Mouse (Mus musculus) adrenal gland, postnatal 4 days (tissue): ENCODE data around the gene Calm2. TPM values are rescaled to one million over a fixed set of nuclear protein-coding genes. Genes with fewer than 3 reads are reported as not detected.

Source experiments
- DNase-seq, 2 experiments: peaks; one replicate each; pipeline ENCODE4 v3.0.0; 2021 to 2022; ENCODE audit warnings: low spot score in 2 of 2, mixed read lengths in 2 of 2
- total RNA-seq, 2 experiments: library from RNA; stranded (reverse); gene quantifications; 2 replicates each; pipeline ENCODE4 v1.2.3; 2021

Gene Calm2
- total RNA-seq, 2 experiments from 2014 or later = 558 to 566 TPM

GRCm38 (mm10) chr17:87405576-87405975 lies 41.2 kb downstream of the Calm2 start:
- DNase-seq = no peak

DNA sequence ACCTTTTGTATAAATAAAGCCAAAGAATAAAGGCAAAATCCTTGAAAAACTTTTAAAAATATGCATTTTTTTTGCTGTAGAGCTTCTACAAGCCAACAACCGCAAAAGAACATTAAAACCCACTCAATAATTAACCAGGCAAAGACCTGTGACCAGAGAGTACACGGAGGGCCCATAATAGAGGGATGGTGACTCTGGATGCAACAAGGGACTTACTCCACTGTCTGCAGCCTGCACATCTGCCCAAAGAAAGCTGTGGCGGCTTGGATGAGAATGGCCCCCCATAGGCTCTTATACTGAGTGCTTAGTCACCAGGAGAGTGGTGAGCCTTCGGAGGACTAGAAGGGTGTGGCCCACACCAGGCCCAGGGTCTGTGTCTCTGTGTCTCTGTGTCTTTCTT lies 43.3 kb downstream of the Calm2 start:
- no peak for DNase-seq

- no peak for DNase-seq
Measured at GRCm38 (mm10) chr17:87402444-87402843, 44.3 kb downstream of the Calm2 start.

GRCm38 (mm10) chr17:87397088-87397487 lies 49.6 kb downstream of the Calm2 start:
- DNase-seq = no peak

DNA sequence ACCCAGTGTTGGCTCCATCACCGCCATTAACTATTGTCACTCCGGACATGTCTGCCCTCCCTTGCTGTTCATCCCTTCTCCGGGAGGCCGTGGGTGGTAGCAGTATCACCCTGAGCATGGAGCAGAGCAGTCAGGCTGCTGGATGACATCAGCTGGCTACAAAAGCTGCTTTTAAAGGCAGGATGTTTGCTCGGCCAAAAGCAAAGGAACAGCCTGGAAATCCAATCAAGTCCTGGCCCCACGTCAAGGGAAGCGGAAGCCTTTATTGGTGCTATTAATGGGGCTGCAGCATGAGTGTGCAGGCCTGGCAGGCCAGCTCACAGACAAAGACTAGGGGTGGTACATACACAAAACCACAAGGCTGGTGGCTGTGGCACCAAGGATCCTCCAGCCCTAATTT lies 55.5 kb downstream of the Calm2 start:
- DNase-seq = no peak

DNA sequence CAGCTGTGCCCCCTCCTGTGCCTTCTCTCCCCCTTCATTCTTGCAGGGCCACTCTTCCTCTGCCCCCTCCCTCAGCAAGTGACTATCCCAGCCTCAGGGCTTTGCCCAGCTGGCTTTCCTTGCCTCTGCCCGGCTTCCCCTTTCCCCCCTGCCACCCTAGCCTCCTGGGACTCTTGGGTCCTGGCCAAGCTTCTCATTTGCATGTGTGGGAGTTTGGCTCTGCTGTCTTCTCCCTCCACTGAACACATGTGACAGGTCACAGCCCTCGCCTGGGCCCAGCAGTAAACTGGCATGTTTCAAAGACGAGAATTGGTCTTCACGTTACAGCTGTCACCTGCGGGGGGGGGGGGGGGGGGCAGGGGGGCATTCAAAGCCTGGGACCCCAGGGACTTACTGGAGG lies 59.7 kb downstream of the Calm2 start:
- no peak for DNase-seq

DNA sequence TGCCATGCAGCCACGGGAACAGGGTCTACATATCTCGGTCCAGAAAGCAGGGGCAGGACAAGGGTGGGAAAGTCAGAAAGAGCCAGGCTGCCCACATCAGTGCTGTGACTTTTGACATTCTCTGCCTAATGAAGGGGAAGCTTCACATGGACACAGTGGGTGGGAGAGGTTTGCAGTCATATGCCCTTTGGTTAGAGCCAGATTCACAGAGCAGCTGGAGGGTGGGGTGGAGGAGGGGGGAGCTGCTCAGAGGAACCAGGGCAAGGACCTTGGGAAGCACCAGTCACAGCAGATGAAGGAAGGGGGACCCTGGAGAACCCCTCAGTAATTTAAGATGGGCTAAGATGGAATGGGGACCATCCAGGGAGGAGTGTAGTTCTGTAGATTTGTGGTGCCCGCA lies 60.9 kb downstream of the Calm2 start:
- no peak for DNase-seq

Other genes starting within 250 kb of the Calm2 start
- gene Mcfd2, start 181.0 kb downstream of the Calm2 start, total RNA-seq = 100 to 1,000 TPM; 159 to 176 TPM
- gene Ttc7, start 164.0 kb downstream of the Calm2 start, total RNA-seq = 10 to 100 TPM; 13.0 to 15.9 TPM
- under 1 TPM in 1 of 2 experiments, not detected in 1; 0.51 TPM for gene Stpg4, start 19.2 kb downstream of the Calm2 start, total RNA-seq
- gene Epcam, start 189.0 kb upstream of the Calm2 start, total RNA-seq = 10 to 100 TPM in 1 of 2 experiments, under 1 TPM in 1; 0.79 to 22.1 TPM
- 10 to 100 TPM; 39.5 to 45.2 TPM for gene Msh2, start 225.4 kb upstream of the Calm2 start, total RNA-seq